Mouse (Mus musculus): Measurements from ENCODE around the gene Nlrp9b. TPM values are rescaled to one million over a fixed set of nuclear protein-coding genes. Genes with fewer than 3 reads are reported as not detected.

Nlrp9b gene
- polyA plus RNA-seq (2012; rRNA removed; ENCODE audit: low replicate concordance) = 1.9 and 2.2 TPM in 2 replicates

DNA sequence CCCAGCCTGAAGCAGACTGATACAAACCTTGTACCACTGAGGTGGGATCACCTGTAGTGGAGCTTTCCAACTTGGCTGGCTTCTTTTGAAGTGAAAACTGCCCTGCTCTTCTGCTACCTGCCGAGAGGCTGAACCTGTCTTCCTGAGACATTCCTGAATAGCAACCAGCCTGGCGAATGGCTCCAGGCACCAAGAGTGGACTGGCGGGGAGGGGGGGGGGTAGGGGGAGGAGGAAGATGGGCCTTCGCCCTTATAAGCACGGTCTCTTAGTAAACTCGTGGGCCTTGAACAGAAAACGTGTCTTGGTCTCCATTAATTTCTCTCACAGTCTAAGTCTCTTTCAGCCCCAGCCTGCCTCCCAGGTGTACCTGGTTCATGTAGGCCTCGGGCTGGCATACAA lies at the start of gene Nlrp9b:
Gene Nlrp9b (plus strand): TSS at position 301 of the 400 bp plus-strand sequence.

GRCm38 (mm10) chr7:19950589-19950988 lies 40.7 kb upstream of the Nlrp9b start, which contains the start of gene Igsf23:
Gene Igsf23, minus strand, starts transcription at chr7:19950756.

GRCm38 (mm10) chr7:19964985-19965579 lies 26.2 kb upstream of the Nlrp9b start, which contains the start of gene Ceacam20:
Gene Ceacam20, plus strand, starts transcription at chr7:19965412.

DNA sequence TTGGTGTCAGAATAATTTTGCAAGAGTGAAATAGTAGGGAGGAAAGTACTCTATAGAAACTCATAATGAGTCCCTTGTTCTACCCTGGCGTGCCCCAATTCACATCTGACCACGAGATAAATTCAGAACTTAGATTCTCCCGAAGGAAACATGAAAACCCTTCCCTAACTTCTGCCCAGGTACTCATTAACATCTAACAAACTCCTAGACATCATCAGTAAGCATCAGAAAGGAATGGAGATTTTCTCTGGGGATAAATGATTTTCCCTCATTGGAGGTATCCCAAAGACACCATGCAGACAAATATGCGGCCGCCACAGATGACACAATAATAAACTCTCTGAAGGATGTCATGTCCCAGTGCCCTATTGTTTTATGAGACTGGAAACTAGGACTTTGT lies 108.1 kb downstream of the Nlrp9b start, which contains the start of gene Vmn1r91:
Gene Vmn1r91 (plus strand): TSS at position 301 of the 400 bp plus-strand sequence.

GRCm38 (mm10) chr7:20122479-20122878 lies 131.2 kb downstream of the Nlrp9b start, which contains the start of gene Gm16442:
Gene Gm16442, minus strand, starts transcription at chr7:20122579.

Other genes starting within 250 kb of the Nlrp9b start
- 232 and 247 TPM in 2 replicates for gene Nectin2, start 241.0 kb upstream of the Nlrp9b start, polyA plus RNA-seq (2012; rRNA removed; ENCODE audit: low replicate concordance)
- 25.1 and 27.9 TPM in 2 replicates for gene Bcam, start 220.4 kb upstream of the Nlrp9b start, polyA plus RNA-seq (2012; rRNA removed; ENCODE audit: low replicate concordance)
- 94.7 and 149 TPM in 2 replicates for gene Cblc, start 194.7 kb upstream of the Nlrp9b start, polyA plus RNA-seq (2012; rRNA removed; ENCODE audit: low replicate concordance)
- 202 and 317 TPM in 2 replicates for gene Bcl3, start 168.7 kb upstream of the Nlrp9b start, polyA plus RNA-seq (2012; rRNA removed; ENCODE audit: low replicate concordance)
- gene Gm19345, start 139.5 kb upstream of the Nlrp9b start, polyA plus RNA-seq (2012; rRNA removed; ENCODE audit: low replicate concordance) = 0.44 TPM in 1 of 2 replicates, not detected in the other
- 0.20 and 0.71 TPM in 2 replicates for gene Ceacam16, start 130.2 kb upstream of the Nlrp9b start, polyA plus RNA-seq (2012; rRNA removed; ENCODE audit: low replicate concordance)
- 0.05 TPM in 1 of 2 replicates, not detected in the other for gene Ceacam19, start 103.5 kb upstream of the Nlrp9b start, polyA plus RNA-seq (2012; rRNA removed; ENCODE audit: low replicate concordance)
- gene Pvr, start 70.3 kb upstream of the Nlrp9b start, polyA plus RNA-seq (2012; rRNA removed; ENCODE audit: low replicate concordance) = 7.0 TPM in 2 replicates
- 125 and 289 TPM in 2 replicates for gene Igsf23, start 40.7 kb upstream of the Nlrp9b start, polyA plus RNA-seq (2012; rRNA removed; ENCODE audit: low replicate concordance)
- gene Ceacam20, start 26.1 kb upstream of the Nlrp9b start, polyA plus RNA-seq (2012; rRNA removed; ENCODE audit: low replicate concordance) = 19.7 and 71.0 TPM in 2 replicates
- 0.02 and 0.05 TPM in 2 replicates for gene Vmn1r91, start 108.2 kb downstream of the Nlrp9b start, polyA plus RNA-seq (2012; rRNA removed; ENCODE audit: low replicate concordance)
- gene Gm16442, start 131.1 kb downstream of the Nlrp9b start, polyA plus RNA-seq (2012; rRNA removed; ENCODE audit: low replicate concordance) = not detected in 2 replicates
- gene Vmn1r93, start 147.6 kb downstream of the Nlrp9b start, polyA plus RNA-seq (2012; rRNA removed; ENCODE audit: low replicate concordance) = not detected in 2 replicates
- gene Vmn1r94, start 176.9 kb downstream of the Nlrp9b start, polyA plus RNA-seq (2012; rRNA removed; ENCODE audit: low replicate concordance) = not detected in 2 replicates
- not detected in 2 replicates for gene Vmn1r95, start 202.2 kb downstream of the Nlrp9b start, polyA plus RNA-seq (2012; rRNA removed; ENCODE audit: low replicate concordance)
- not detected in 2 replicates for gene Gm6164, start 214.1 kb downstream of the Nlrp9b start, polyA plus RNA-seq (2012; rRNA removed; ENCODE audit: low replicate concordance)
- gene Gm4498, start 242.4 kb downstream of the Nlrp9b start, polyA plus RNA-seq (2012; rRNA removed; ENCODE audit: low replicate concordance) = not detected in 2 replicates